Mouse (Mus musculus) MEL (cell line): Measurements from ENCODE around the gene Brdt. TPM values are rescaled to one million over a fixed set of nuclear protein-coding genes. Genes with fewer than 3 reads are reported as not detected.

Experiments
- DNase-seq: peaks from one replicate; pipeline ENCODE4 v3.0.0; 2011; ENCODE audit warnings: low read depth, low spot score
- H3K27ac ChIP-seq: 2 replicates; pipeline ENCODE4 v1.5.1; 2012; ENCODE audit warnings: low read depth, mild to moderate bottlenecking, control low read depth, low read length, moderate library complexity; ENCODE audit not compliant: control insufficient read depth
- H3K27me3 ChIP-seq, 2 experiments: fragments of 150-350 bp in 1 of 2; sonication (generic) in 1 of 2; 2 replicates each; pipeline ENCODE4 v1.6.1; 2012; ENCODE audit warnings: low read length in 2 of 2, mild to moderate bottlenecking in 2 of 2, improper control_type of control experiment in 1 of 2, moderate library complexity in 1 of 2; ENCODE audit not compliant: insufficient read depth in 2 of 2, control insufficient read depth in 1 of 2
- H3K36me3 ChIP-seq, 2 experiments: 2 replicates each; pipeline ENCODE4 v1.6.1; 2012 to 2014; ENCODE audit warnings: low read length in 2 of 2, improper control_type of control experiment in 1 of 2, inconsistent platforms in 1 of 2, mild to moderate bottlenecking in 1 of 2; ENCODE audit not compliant: insufficient read depth in 2 of 2, control insufficient read depth in 1 of 2
- H3K4me1 ChIP-seq, 2 experiments: fragments of 150-350 bp in 1 of 2; sonication (generic) in 1 of 2; 2 replicates each; pipeline ENCODE4 v1.6.1; 2012; ENCODE audit warnings: low read length in 2 of 2, improper control_type of control experiment in 1 of 2, mild to moderate bottlenecking in 1 of 2; ENCODE audit not compliant: insufficient read depth in 2 of 2, control insufficient read depth in 1 of 2
- H3K4me3 ChIP-seq, 2 experiments: fragments of 150-350 bp in 1 of 2; sonication (generic) in 1 of 2; 2 replicates each; pipeline ENCODE4 v1.5.1; 2012; ENCODE audit warnings: low read depth in 2 of 2, low read length in 2 of 2, mild to moderate bottlenecking in 2 of 2, moderate library complexity in 2 of 2, control low read depth in 1 of 2, improper control_type of control experiment in 1 of 2; ENCODE audit not compliant: control insufficient read depth in 1 of 2, insufficient read depth in 1 of 2
- H3K79me2 ChIP-seq: 2 replicates; pipeline ENCODE4 v1.6.1; 2012; ENCODE audit warnings: mild to moderate bottlenecking, low read length, moderate library complexity; ENCODE audit not compliant: control insufficient read depth, poor library complexity, insufficient read depth
- H3K9ac ChIP-seq: 2 replicates; pipeline ENCODE4 v1.6.1; 2012; ENCODE audit warnings: low read depth, mild to moderate bottlenecking, control low read depth, low read length, moderate library complexity; ENCODE audit not compliant: control insufficient read depth, poor library complexity, severe bottlenecking
- H3K9me3 ChIP-seq: fragments of 150-350 bp; sonication (generic); replicated peaks from 2 replicates; pipeline ENCODE4 v1.6.1; 2012; ENCODE audit warnings: mild to moderate bottlenecking, low read length, improper control_type of control experiment, moderate library complexity; ENCODE audit not compliant: insufficient read depth
- CTCF ChIP-seq, 3 experiments: IDR thresholded peaks in 2 of 3; conservative IDR thresholded peaks in 1 of 3; 2 replicates each; pipeline ENCODE4 v1.5.1; 2011 to 2012; ENCODE audit warnings: low read length in 3 of 3, low read depth in 2 of 3, mild to moderate bottlenecking in 2 of 3, improper control_type of control experiment in 1 of 3, inconsistent platforms in 1 of 3, mixed read lengths in 1 of 3, moderate library complexity in 1 of 3; ENCODE audit not compliant: control insufficient read depth in 1 of 3, insufficient read depth in 1 of 3, poor library complexity in 1 of 3, severe bottlenecking in 1 of 3
- E2F4 ChIP-seq: IDR thresholded peaks from 2 replicates; pipeline ENCODE4 v1.6.1; 2011; ENCODE audit warnings: low read depth, low read length, improper control_type of control experiment, borderline replicate concordance
- ELF1 ChIP-seq: IDR thresholded peaks from 2 replicates; pipeline ENCODE4 v1.6.1; 2014; ENCODE audit warnings: low read depth, mild to moderate bottlenecking, inconsistent platforms, low read length, improper control_type of control experiment, moderate library complexity
- GABPA ChIP-seq: IDR thresholded peaks from 2 replicates; pipeline ENCODE4 v1.6.1; 2012; ENCODE audit warnings: low read depth, mild to moderate bottlenecking, inconsistent platforms, low read length, improper control_type of control experiment, moderate library complexity
- KAT2A ChIP-seq: conservative IDR thresholded peaks from 2 replicates; pipeline ENCODE4 v1.6.1; 2012; ENCODE audit warnings: low read depth, low read length, improper control_type of control experiment, inconsistent platforms
- MAFK ChIP-seq: IDR thresholded peaks from 2 replicates; pipeline ENCODE4 v1.6.1; 2011; ENCODE audit warnings: low read depth, mild to moderate bottlenecking, low read length, improper control_type of control experiment, borderline replicate concordance
- MAX ChIP-seq: IDR thresholded peaks from 2 replicates; pipeline ENCODE4 v1.6.1; 2011; ENCODE audit warnings: low read length, improper control_type of control experiment
- MAZ ChIP-seq: IDR thresholded peaks from 2 replicates; pipeline ENCODE4 v1.6.1; 2012; ENCODE audit warnings: low read depth, mild to moderate bottlenecking, inconsistent platforms, low read length, improper control_type of control experiment
- MEF2A ChIP-seq: IDR thresholded peaks from 2 replicates; pipeline ENCODE4 v1.6.1; 2014; ENCODE audit warnings: low read depth, mild to moderate bottlenecking, inconsistent platforms, low read length, improper control_type of control experiment; ENCODE audit not compliant: poor library complexity, insufficient replicate concordance, severe bottlenecking; ENCODE audit errors: extremely low read depth
- MXI1 ChIP-seq: IDR thresholded peaks from 2 replicates; pipeline ENCODE4 v1.6.1; 2011; ENCODE audit warnings: mild to moderate bottlenecking, low read depth, low read length, improper control_type of control experiment
- MYC ChIP-seq: IDR thresholded peaks from 2 replicates; pipeline ENCODE4 v1.6.1; 2011; ENCODE audit warnings: low read depth, mild to moderate bottlenecking, low read length, improper control_type of control experiment, moderate library complexity
- NELFE ChIP-seq: IDR thresholded peaks from 2 replicates; pipeline ENCODE4 v1.6.1; 2011; ENCODE audit warnings: low read depth, low read length, improper control_type of control experiment
- POLR2A ChIP-seq, 2 experiments: IDR thresholded peaks; 2 replicates each; pipeline ENCODE4 v1.6.1; 2011 to 2012; ENCODE audit warnings: low read length in 2 of 2, mild to moderate bottlenecking in 2 of 2, control low read depth in 1 of 2, improper control_type of control experiment in 1 of 2, low read depth in 1 of 2, moderate library complexity in 1 of 2; ENCODE audit not compliant: control insufficient read depth in 1 of 2, insufficient read depth in 1 of 2, poor library complexity in 1 of 2
- POLR2AphosphoS2 ChIP-seq: IDR thresholded peaks from 2 replicates; pipeline ENCODE4 v1.6.1; 2011; ENCODE audit warnings: low read length, improper control_type of control experiment
- SIN3A ChIP-seq: IDR thresholded peaks from 2 replicates; pipeline ENCODE4 v1.6.1; 2012; ENCODE audit warnings: low read length, improper control_type of control experiment, inconsistent platforms
- TBP ChIP-seq: IDR thresholded peaks from 2 replicates; pipeline ENCODE4 v1.8.0; 2011; ENCODE audit warnings: low read depth, low read length, improper control_type of control experiment
- USF1 ChIP-seq: IDR thresholded peaks from 2 replicates; pipeline ENCODE4 v1.6.1; 2014; ENCODE audit warnings: low read depth, mild to moderate bottlenecking, inconsistent platforms, low read length, improper control_type of control experiment, moderate library complexity
- polyA plus RNA-seq, 2 experiments: library from polyadenylated mRNA; stranded (reverse) in 1 of 2; unstranded in 1 of 2; fragments of >175 nt in 1 of 2; fragments of >200 nt in 1 of 2; gene quantifications; 2 replicates each; pipeline versions ENCODE4 v1.2.1 to v1.2.4; 2012; ENCODE audit warnings: low replicate concordance in 2 of 2, low read depth in 1 of 2; ENCODE audit not compliant: insufficient read length in 2 of 2, insufficient read depth in 1 of 2, missing spikeins in 1 of 2
- total RNA-seq: library from RNA; depleted of rRNA; stranded (reverse); fragments of 300-350 nt; gene quantifications from 2 replicates; pipeline ENCODE4 v1.2.3, GENCODE M21; 2012

Gene Brdt
- total and polyA plus RNA-seq, 3 experiments = 10.3 to 16.7 TPM; not detected in 1

- TF ChIP-seq MEF2A (no peak), POLR2A (IDR thresholded peaks at IDR 0.05; ENCODE audit: control insufficient read depth in 1 of 2, insufficient read depth in 1 of 2, low read depth in 1 of 2, low read length in 2 of 2, poor library complexity in 1 of 2) (no peak), KAT2A (no peak), MXI1 (no peak), NELFE (no peak), MAX (no peak)
These were observed 27.6 kb upstream of the Brdt start (continued) for GRCm38 (mm10) chr5:107303350-107303861.

GRCm38 (mm10) chr5:107304117-107304825, 26.7 kb upstream of the Brdt start:
- TF ChIP-seq SIN3A = peak; percentile 46
- TF ChIP-seq MXI1 = peak; percentile 67; the same call in 1 of the 2 replicates
- TF ChIP-seq POLR2AphosphoS2 = no peak
- TF ChIP-seq CTCF (IDR thresholded peaks at IDR 0.05 in 2 of 3, conservative IDR thresholded peaks at IDR 0.05 in 1 of 3; ENCODE audit: control insufficient read depth in 1 of 3, insufficient read depth in 1 of 3, low read depth in 2 of 3, low read length in 3 of 3, poor library complexity in 1 of 3, severe bottlenecking in 1 of 3) = no peak
- peak; percentile 46; the same call in 1 of the 2 replicates for TF ChIP-seq MAX
- peaks cover 0 to 4% of the 10 kb centered on the region in 2 experiments; a peak in 1 of 4 replicates for H3K27me3 ChIP-seq
- no peaks in the 10 kb centered on the region for H3K4me1 ChIP-seq
- H3K36me3 ChIP-seq = no peaks in the 10 kb centered on the region
- peak; percentile 30 for DNase-seq
- no peaks in the 10 kb centered on the region for H3K79me2 ChIP-seq
- H3K27ac ChIP-seq = no peak overlapping the region
- peak overlapping the region; percentile 46 for H3K9ac ChIP-seq
- peak overlapping the region; percentile 17 to 60 for H3K4me3 ChIP-seq
- H3K9me3 ChIP-seq = no peaks in the 10 kb centered on the region

DNA sequence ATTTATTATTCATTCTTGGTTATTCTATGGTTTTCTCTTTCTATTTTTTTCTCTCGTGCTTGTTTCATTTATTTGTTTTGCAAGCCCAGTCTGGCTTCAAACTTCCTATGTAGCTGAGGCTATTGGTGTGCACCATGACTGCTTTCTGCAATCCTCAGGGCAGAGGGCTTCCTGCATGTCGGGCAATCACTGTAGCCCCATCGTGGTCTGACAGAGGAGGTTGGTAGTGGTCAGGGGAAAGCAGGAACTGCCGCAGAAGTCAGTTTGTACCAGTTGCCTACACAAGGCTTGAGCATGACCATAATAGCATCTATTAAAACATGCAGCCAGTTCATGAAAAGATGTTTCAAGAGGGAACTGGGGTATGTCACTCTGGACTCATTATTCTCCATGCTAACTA, 23.5 kb upstream of the Brdt start:
- no peaks in the 10 kb centered on the region for H3K36me3 ChIP-seq
- no peaks in the 10 kb centered on the region for H3K4me1 ChIP-seq
- H3K79me2 ChIP-seq = no peaks in the 10 kb centered on the region
- TF ChIP-seq NELFE (no peak), KAT2A (no peak), CTCF (IDR thresholded peaks at IDR 0.05 in 2 of 3, conservative IDR thresholded peaks at IDR 0.05 in 1 of 3; ENCODE audit: control insufficient read depth in 1 of 3, insufficient read depth in 1 of 3, low read depth in 2 of 3, low read length in 3 of 3, poor library complexity in 1 of 3, severe bottlenecking in 1 of 3) (no peak), ELF1 (no peak), SIN3A (no peak), GABPA (no peak), MAZ (no peak), MYC (no peak), E2F4 (no peak), USF1 (no peak), MAFK (no peak), MEF2A (no peak), TBP (no peak)
- no peak overlapping the region for H3K4me3 ChIP-seq
- H3K9ac ChIP-seq = no peak overlapping the region
- H3K9me3 ChIP-seq = no peaks in the 10 kb centered on the region
- H3K27me3 ChIP-seq = peaks cover 0 to 4% of the 10 kb centered on the region in 2 experiments; a peak in 1 of 4 replicates
- no peak for DNase-seq
- no peak overlapping the region for H3K27ac ChIP-seq
